Mouse (Mus musculus) olfactory bulb, adult 2 months (tissue): ENCODE measurements around the gene Tmem220.

Experiments used
- CTCF ChIP-seq: fragments of 200-500 bp; IDR thresholded peaks from 2 replicates; pipeline ENCODE4 v1.5.1; 2012; ENCODE audit warnings: low read depth, mild to moderate bottlenecking, low read length, moderate library complexity; ENCODE audit not compliant: insufficient read depth
- POLR2A ChIP-seq: fragments of 200-500 bp; IDR thresholded peaks from 2 replicates; pipeline ENCODE4 v1.6.1; 2012; ENCODE audit warnings: mild to moderate bottlenecking, low read depth, low read length, moderate library complexity; ENCODE audit not compliant: insufficient read depth

- TF ChIP-seq POLR2A: no peak
- no peak for TF ChIP-seq CTCF
These were observed 11.9 kb downstream of the Tmem220 start for GRCm38 (mm10) chr11:67036892-67037291.
